Comparison of ENCODE assay signal across 8 mouse cellular contexts in genomic region chr14:96630291-96630690, GRCm38 (mm10).
"Had no signal": no experiment of that assay in that cellular context is flagged by ENCODE, and none has a peak within 500 bp of the region (broad histone marks: within the 10 kb centered on the region; RNA-seq: fewer than 3 reads in every experiment).

No protein-coding gene starts in this region.

- DNase-seq: liver, postnatal 0 days; lung, adult 2 months; lung, postnatal 14 days; lung, postnatal 36 days; right cerebral cortex, postnatal 14 days; thymus, adult 18-20 months; thymus, postnatal 14 days; thymus, postnatal 36 days had no signal
